Comparison of ENCODE assay signal across 24 mouse cellular contexts in genomic region chr12:72671516-72672135, GRCm38 (mm10). TPM values are rescaled to one million over a fixed set of nuclear protein-coding genes. Genes with fewer than 3 reads are reported as not detected.
"Had no signal": no experiment of that assay in that cellular context is flagged by ENCODE, and none has a peak within 500 bp of the region (broad histone marks: within the 10 kb centered on the region; RNA-seq: fewer than 3 reads in every experiment).

No protein-coding gene starts in this region.

- H3K27me3 ChIP-seq: lung, embryonic 15.5 days; midbrain, embryonic 12.5 days; midbrain, embryonic 15.5 days; neural tube, embryonic 12.5 days; stomach, embryonic 15.5 days had no signal

- H3K4me3 ChIP-seq: lung, embryonic 15.5 days; midbrain, embryonic 10.5 days; midbrain, embryonic 12.5 days; midbrain, embryonic 15.5 days; neural tube, embryonic 12.5 days; stomach, embryonic 15.5 days had no signal

- DNase-seq: lung, adult 18-20 months; lung, postnatal 10 days; lung, postnatal 4 days; right cerebral cortex, postnatal 14 days; thymus, adult 2 months; thymus, postnatal 25 days; thymus, postnatal 4 days had no signal

- H3K36me3 ChIP-seq: lung, embryonic 15.5 days; midbrain, embryonic 10.5 days; midbrain, embryonic 12.5 days; midbrain, embryonic 15.5 days; neural tube, embryonic 12.5 days; stomach, embryonic 15.5 days had no signal

- H3K4me1 ChIP-seq: midbrain, embryonic 10.5 days; midbrain, embryonic 12.5 days; midbrain, embryonic 15.5 days; neural tube, embryonic 12.5 days; stomach, embryonic 15.5 days had no signal

- H3K9me3 ChIP-seq: lung, embryonic 15.5 days; midbrain, embryonic 12.5 days; midbrain, embryonic 15.5 days; neural tube, embryonic 12.5 days; stomach, embryonic 15.5 days had no signal

- H3K9ac ChIP-seq: lung, embryonic 15.5 days; midbrain, embryonic 12.5 days; midbrain, embryonic 15.5 days; neural tube, embryonic 12.5 days; stomach, embryonic 15.5 days had no signal

- ATAC-seq: midbrain, embryonic 15.5 days had no signal

- H3K27ac ChIP-seq: lung, embryonic 15.5 days; midbrain, embryonic 10.5 days; midbrain, embryonic 12.5 days; midbrain, embryonic 15.5 days; neural tube, embryonic 12.5 days; stomach, embryonic 15.5 days; stomach, postnatal 0 days had no signal

- H3K4me2 ChIP-seq: lung, embryonic 15.5 days; midbrain, embryonic 12.5 days; midbrain, embryonic 15.5 days; neural tube, embryonic 12.5 days; stomach, embryonic 15.5 days had no signal

RNA-seq across cellular contexts. Expression of gene Gm4756, which starts 22.2 kb away (rescaled TPM):
- total RNA-seq: megakaryocyte, adult 5-6 weeks; megakaryocyte-erythroid progenitor cell, adult 5-6 weeks; midbrain, postnatal 0 days; monocyte, adult 5-6 weeks; neutrophil, adult 5-6 weeks had no signal
- polyA plus RNA-seq: liver, embryonic 16.5 days; lung, embryonic 15.5 days; midbrain, embryonic 10.5 days; midbrain, embryonic 12.5 days; midbrain, embryonic 15.5 days; midbrain, postnatal 0 days; neural tube, embryonic 12.5 days; neural tube, embryonic 14.5 days; spleen, adult 2 months; stomach, embryonic 15.5 days; stomach, postnatal 0 days; testis, adult 2 months; thymus, adult 2 months; urinary bladder, adult 2 months had no signal
